ENCODE assay signal across 8 mouse cellular contexts in genomic region chr4:123219720-123220357, GRCm38 (mm10). TPM values are rescaled to one million over a fixed set of nuclear protein-coding genes. Genes with fewer than 3 reads are reported as not detected.
A peak's percentile ranks its signal among the peaks of the same experiment; 100 is the strongest.
DNase-seq lines count a peak whose midpoint lies in the region; ATAC-seq lines count a peak whose summit lies in the region.

No protein-coding gene starts in this region.

- no peaks in the 10 kb centered on the region for H3K27me3 ChIP-seq in kidney, embryonic 16.5 days (ENCODE audit: insufficient read depth, low read length)
- H3K27me3 ChIP-seq in stomach, embryonic 16.5 days (ENCODE audit: control insufficient read depth, insufficient read depth, low read length) = no peaks in the 10 kb centered on the region; the same call in 1 of the 2 replicates

- no peak overlapping the region for H3K4me2 ChIP-seq in kidney, embryonic 16.5 days (replicated peaks; ENCODE audit: low read depth, low read length)
- no peak overlapping the region for H3K4me2 ChIP-seq in stomach, embryonic 16.5 days (ENCODE audit: low read depth, low read length)

- no peaks in the 10 kb centered on the region for H3K36me3 ChIP-seq in kidney, embryonic 16.5 days (ENCODE audit: insufficient read depth, low read length)
- H3K36me3 ChIP-seq in stomach, embryonic 16.5 days (ENCODE audit: control insufficient read depth, insufficient read depth, low read length) = no peaks in the 10 kb centered on the region

- no peak overlapping the region for H3K4me3 ChIP-seq in kidney, embryonic 16.5 days (ENCODE audit: low read length)
- no peak overlapping the region for H3K4me3 ChIP-seq in stomach, embryonic 16.5 days (replicated peaks; ENCODE audit: low read length)

- H3K9ac ChIP-seq in kidney, embryonic 16.5 days (replicated peaks; ENCODE audit: low read length) = no peak overlapping the region
- H3K9ac ChIP-seq in stomach, embryonic 16.5 days (ENCODE audit: low read length) = no peak overlapping the region

- WGBS in kidney, embryonic 16.5 days = 63% methylated on average over 15 of the region's 15 CpGs
- WGBS in stomach, embryonic 16.5 days = 69% methylated on average over 15 of the region's 15 CpGs

- no peak overlapping the region for H3K27ac ChIP-seq in kidney, embryonic 16.5 days (ENCODE audit: low read length)
- no peak overlapping the region for H3K27ac ChIP-seq in stomach, embryonic 16.5 days (ENCODE audit: low read length)

- H3K4me1 ChIP-seq in kidney, embryonic 16.5 days (ENCODE audit: insufficient read depth, low read length) = no peaks in the 10 kb centered on the region
- peaks cover 4% of the 10 kb centered on the region; the same call in 1 of the 2 replicates for H3K4me1 ChIP-seq in stomach, embryonic 16.5 days (ENCODE audit: control insufficient read depth, insufficient read depth, low read length)

- H3K9me3 ChIP-seq in kidney, embryonic 16.5 days (ENCODE audit: low read length) = no peaks in the 10 kb centered on the region
- H3K9me3 ChIP-seq in stomach, embryonic 16.5 days (replicated peaks; ENCODE audit: control insufficient read depth, low read length) = no peaks in the 10 kb centered on the region

- DNase-seq in 416B (ENCODE audit: low read depth) = peak; percentile 59
- peak; percentile 70 for DNase-seq in adrenal gland, adult 8-10 months
- peak; percentile 70 for DNase-seq in embryo, embryonic 9.5 days (ENCODE audit: extremely low spot score)
- DNase-seq in liver = peak; percentile 69

- ATAC-seq in granulocyte monocyte progenitor cell, adult 5-6 weeks (replicated peaks; ENCODE audit: poor library complexity, severe bottlenecking) = peak; percentile 61
- ATAC-seq in kidney, embryonic 16.5 days (ENCODE audit: low FRiP score, low TSS enrichment) = peak; percentile 91
- ATAC-seq in monocyte, adult 5-6 weeks (replicated peaks; ENCODE audit: insufficient number of reproducible peaks, low FRiP score, low TSS enrichment, poor library complexity, severe bottlenecking) = 0 out of 2 replicates have a peak, but pooled peaks have one; percentile 34
- peak; percentile 70; the same call in 1 of the 2 replicates for ATAC-seq in stomach, embryonic 16.5 days (ENCODE audit: insufficient read depth, low FRiP score)

RNA-seq across cellular contexts. Expression of gene Heyl, which starts 13.5 kb away (rescaled TPM):
- total RNA-seq in adrenal gland, adult 8-10 months (2022) = 10 to 100 TPM in 2 of 4 experiments, 1 to 10 TPM in 2; 4.6 to 13.5 (median 8.9) TPM
- total RNA-seq in granulocyte monocyte progenitor cell, adult 5-6 weeks (2014; fragmentation: Nextera tagmentation) = not detected in 2 replicates
- total RNA-seq in granulocyte monocyte progenitor cell, adult 5-6 weeks (2017) = not detected in 2 replicates
- polyA plus RNA-seq in kidney, embryonic 16.5 days (2015; fragmentation: Nextera tagmentation; extraction: Ambion mirVana) = 48.8 and 50.7 TPM in 2 replicates
- 0.10 TPM in 1 of 3 replicates, not detected in the others for total RNA-seq in monocyte, adult 5-6 weeks (2017)
- 18.5 and 21.3 TPM in 2 replicates for polyA plus RNA-seq in stomach, embryonic 16.5 days (2015; fragmentation: Nextera tagmentation; extraction: Ambion mirVana)

RNA-seq across cellular contexts. Expression of gene Nt5c1a, which starts 18.5 kb away (rescaled TPM):
- total RNA-seq in adrenal gland, adult 8-10 months (2022) = 100 to 1,000 TPM in 2 of 4 experiments, 10 to 100 TPM in 2; 65.4 to 137 (median 88.0) TPM
- total RNA-seq in granulocyte monocyte progenitor cell, adult 5-6 weeks (2014; fragmentation: Nextera tagmentation) = not detected in 2 replicates
- total RNA-seq in granulocyte monocyte progenitor cell, adult 5-6 weeks (2017) = not detected in 2 replicates
- 0.25 and 0.28 TPM in 2 replicates for polyA plus RNA-seq in kidney, embryonic 16.5 days (2015; fragmentation: Nextera tagmentation; extraction: Ambion mirVana)
- total RNA-seq in monocyte, adult 5-6 weeks (2017) = not detected in 3 replicates
- not detected in 2 replicates for polyA plus RNA-seq in stomach, embryonic 16.5 days (2015; fragmentation: Nextera tagmentation; extraction: Ambion mirVana)

RNA-seq across cellular contexts. Expression of gene Hpcal4, which starts 36.8 kb away (rescaled TPM):
- 1 to 10 TPM; 5.0 to 9.1 (median 7.2) TPM for total RNA-seq in adrenal gland, adult 8-10 months (2022)
- total RNA-seq in granulocyte monocyte progenitor cell, adult 5-6 weeks (2014; fragmentation: Nextera tagmentation) = not detected in 2 replicates
- not detected in 2 replicates for total RNA-seq in granulocyte monocyte progenitor cell, adult 5-6 weeks (2017)
- 1.3 and 1.7 TPM in 2 replicates for polyA plus RNA-seq in kidney, embryonic 16.5 days (2015; fragmentation: Nextera tagmentation; extraction: Ambion mirVana)
- not detected in 3 replicates for total RNA-seq in monocyte, adult 5-6 weeks (2017)
- 3.8 and 4.2 TPM in 2 replicates for polyA plus RNA-seq in stomach, embryonic 16.5 days (2015; fragmentation: Nextera tagmentation; extraction: Ambion mirVana)

RNA-seq across cellular contexts. Expression of gene Pabpc4, which starts 42.3 kb away (rescaled TPM):
- total RNA-seq in adrenal gland, adult 8-10 months (2022) = 10 to 100 TPM; 82.8 to 96.1 (median 90.0) TPM
- total RNA-seq in granulocyte monocyte progenitor cell, adult 5-6 weeks (2014; fragmentation: Nextera tagmentation) = 93.4 and 113 TPM in 2 replicates
- 110 and 112 TPM in 2 replicates for total RNA-seq in granulocyte monocyte progenitor cell, adult 5-6 weeks (2017)
- 45.0 and 47.7 TPM in 2 replicates for polyA plus RNA-seq in kidney, embryonic 16.5 days (2015; fragmentation: Nextera tagmentation; extraction: Ambion mirVana)
- 23.4 to 30.7 TPM (median 23.8 TPM) in 3 replicates for total RNA-seq in monocyte, adult 5-6 weeks (2017)
- polyA plus RNA-seq in stomach, embryonic 16.5 days (2015; fragmentation: Nextera tagmentation; extraction: Ambion mirVana) = 31.2 and 42.5 TPM in 2 replicates

Comparison
In these comparisons a context has a peak if more than half of its experiments do, and no peak if none do; other contexts are left out.
1. ATAC-seq: peak in every context shown above with its lines; median percentile 91 in kidney, embryonic 16.5 days; 70 in stomach, embryonic 16.5 days; 61 in granulocyte monocyte progenitor cell, adult 5-6 weeks; 34 in monocyte, adult 5-6 weeks.
2. RNA of gene Nt5c1a, which starts 18.5 kb away (total RNA-seq): 65.4 to 137 TPM in adrenal gland, adult 8-10 months; not detected in granulocyte monocyte progenitor cell, adult 5-6 weeks and not detected in monocyte, adult 5-6 weeks; every median in the first group is over 10 times any median in the second.
3. Peak in every context shown above with its lines, with median percentiles within 50 percentile points of each other: DNase-seq.